Mouse (Mus musculus): ENCODE data around the gene Ferd3l.

Ferd3l gene

GRCm38 (mm10) chr12:33965661-33966360 lies 37.6 kb downstream of the Ferd3l start:
- no peak for DNase-seq

- DNase-seq, result no peak
Observed at GRCm38 (mm10) chr12:33966490-33967415, 38.5 kb downstream of the Ferd3l start.

GRCm38 (mm10) chr12:33967514-33967913 lies 39.3 kb downstream of the Ferd3l start:
- DNase-seq, result no peak

GRCm38 (mm10) chr12:33968041-33968897 lies 40.0 kb downstream of the Ferd3l start:
- no peak for DNase-seq

GRCm38 (mm10) chr12:33968898-33969178 lies 40.6 kb downstream of the Ferd3l start:
- no peak for DNase-seq

Data from right cerebral cortex, postnatal 25 days (tissue).